Mouse (Mus musculus) megakaryocyte, embryonic 14.5 days (primary cell): Measurements from ENCODE around the gene Dapk2.

Source experiments
- FLI1 ChIP-seq: IDR thresholded peaks from 2 replicates; pipeline ENCODE4 v1.6.1; 2012; ENCODE audit warnings: low read length, inconsistent platforms, mixed read lengths
- GATA1 ChIP-seq: IDR thresholded peaks from 3 replicates; pipeline ENCODE4 v1.6.1; 2012; ENCODE audit warnings: mixed read lengths, low read length, inconsistent platforms, borderline replicate concordance

GRCm38 (mm10) chr9:66194003-66194402 is 36.0 kb downstream of the Dapk2 start:
- TF ChIP-seq FLI1 (no peak), GATA1 (no peak)
